Mouse (Mus musculus) stomach, postnatal 0 days (tissue): ENCODE results near the gene Zc3h12b.
"Not testable (repeated sequence)": the region's sequence is repeated elsewhere in the genome, so short reads cannot be mapped to it uniquely, and the experiment has no call there.

ENCODE experiments used
- CTCF ChIP-seq: IDR thresholded peaks from 2 replicates; pipeline ENCODE4 v1.5.1; 2016; ENCODE audit warnings: antibody characterized with exemption, low read depth, mild to moderate bottlenecking, moderate library complexity
- EP300 ChIP-seq: optimal IDR thresholded peaks from 2 replicates; pipeline ENCODE3; 2016; ENCODE audit warnings: antibody characterized with exemption

DNA sequence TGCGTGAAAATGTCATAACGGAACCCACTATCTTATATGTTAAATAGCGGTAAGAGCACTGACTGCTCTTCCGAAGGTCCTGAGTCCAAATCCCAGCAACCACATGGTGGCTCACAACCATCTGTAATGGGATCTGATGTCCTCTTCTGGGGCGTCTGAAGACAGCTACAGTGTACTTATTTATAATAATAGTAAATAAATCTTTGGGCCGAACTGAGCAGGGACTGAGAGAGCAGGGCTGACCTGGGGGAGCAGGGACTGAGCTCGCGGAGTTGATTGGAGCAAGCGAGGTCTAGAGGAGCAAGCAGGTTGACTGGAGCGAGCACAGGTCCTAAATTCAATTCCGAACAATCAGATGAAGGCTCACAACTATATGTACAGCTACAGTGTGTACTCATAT, 246.0 kb downstream of the Zc3h12b start:
- TF ChIP-seq EP300, CTCF: not testable (repeated sequence)
